Mouse (Mus musculus): ENCODE measurements around the gene Tet3. TPM values are rescaled to one million over a fixed set of nuclear protein-coding genes. Genes with fewer than 3 reads are reported as not detected.

The Tet3 gene
- total RNA-seq, 2 experiments from 2014 or later: 46.2 to 49.0 TPM

GRCm38 (mm10) chr6:83417531-83417930, 41.4 kb downstream of the Tet3 start:
- DNase-seq: no peak
- intact Hi-C loops (cut with DNase I): no loop called here

GRCm38 (mm10) chr6:83417104-83417502, 41.8 kb downstream of the Tet3 start:
- intact Hi-C loops (cut with DNase I): no loop called here
- no peak for DNase-seq

- intact Hi-C loops (cut with DNase I): no loop called here
- no peak for DNase-seq
Observed at GRCm38 (mm10) chr6:83416261-83417103, 42.4 kb downstream of the Tet3 start.

GRCm38 (mm10) chr6:83415356-83415940, 43.4 kb downstream of the Tet3 start:
- intact Hi-C loops (cut with DNase I): no loop called here
- no peak for DNase-seq

GRCm38 (mm10) chr6:83414601-83415355, 44.1 kb downstream of the Tet3 start:
- intact Hi-C loops (cut with DNase I): loop anchor here (5.0 kb wide), 1 partner anchor 43 kb away; the partner anchor contains the start of gene Tet3
- no peak for DNase-seq

GRCm38 (mm10) chr6:83413686-83414085, 45.2 kb downstream of the Tet3 start:
- intact Hi-C loops (cut with DNase I): loop anchor here (5.0 kb wide), 1 partner anchor 44 kb away; the partner anchor contains the start of gene Tet3
- no peak for DNase-seq

- peak in 1 of 2 experiments; percentile 40 for DNase-seq
- intact Hi-C loops (cut with DNase I): loop anchor here (5.0 kb wide), 1 partner anchor 44 kb away; the partner anchor contains the start of gene Tet3
Observed at GRCm38 (mm10) chr6:83412854-83413401, 46.0 kb downstream of the Tet3 start.

GRCm38 (mm10) chr6:83412362-83412853, 46.5 kb downstream of the Tet3 start:
- peak in 1 of 2 experiments; percentile 33 for DNase-seq
- intact Hi-C loops (cut with DNase I): loop anchor here (5.0 kb wide), 1 partner anchor 45 kb away; the partner anchor contains the start of gene Tet3

- intact Hi-C loops (cut with DNase I): loop anchor here (5.0 kb wide), 1 partner anchor 46 kb away; the partner anchor contains the start of gene Tet3
- no peak for DNase-seq
Observed at GRCm38 (mm10) chr6:83411635-83412361, 47.1 kb downstream of the Tet3 start.

- DNase-seq: no peak
- intact Hi-C loops (cut with DNase I): loop anchor here (5.0 kb wide), 1 partner anchor 47 kb away; the partner anchor contains the start of gene Tet3
Observed at GRCm38 (mm10) chr6:83410046-83410706, 48.7 kb downstream of the Tet3 start.

- DNase-seq: no peak
Observed at GRCm38 (mm10) chr6:83408510-83408909, 50.4 kb downstream of the Tet3 start.

GRCm38 (mm10) chr6:83405511-83406064, 53.3 kb downstream of the Tet3 start:
- intact Hi-C loops (cut with DNase I): loop anchor here (5.0 kb wide), 1 partner anchor 37 kb away; no protein-coding TSS in a partner anchor
- no peak for DNase-seq

More at GRCm38 (mm10) chr6:83408510-83408909, 50.4 kb downstream of the Tet3 start:
- intact Hi-C loops (cut with DNase I): loop anchor here (5.0 kb wide), 1 partner anchor 34 kb away; no protein-coding TSS in a partner anchor

GRCm38 (mm10) chr6:83404571-83404970, 54.3 kb downstream of the Tet3 start:
- intact Hi-C loops (cut with DNase I): no loop called here
- no peak for DNase-seq

- intact Hi-C loops (cut with DNase I): no loop called here
Observed at GRCm38 (mm10) chr6:83403481-83403880, 55.4 kb downstream of the Tet3 start.

GRCm38 (mm10) chr6:83399790-83400189, 59.1 kb downstream of the Tet3 start:
- DNase-seq: no peak
- intact Hi-C loops (cut with DNase I): no loop called here

More at GRCm38 (mm10) chr6:83403481-83403880, 55.4 kb downstream of the Tet3 start:
- no peak for DNase-seq

GRCm38 (mm10) chr6:83397728-83398127, 61.2 kb downstream of the Tet3 start:
- intact Hi-C loops (cut with DNase I): no loop called here
- DNase-seq: no peak

- DNase-seq: no peak
- intact Hi-C loops (cut with DNase I): no loop called here
Observed at GRCm38 (mm10) chr6:83396711-83397110, 62.2 kb downstream of the Tet3 start.

GRCm38 (mm10) chr6:83395544-83396229, 63.2 kb downstream of the Tet3 start:
- intact Hi-C loops (cut with DNase I): no loop called here
- DNase-seq: no peak
